Mouse (Mus musculus): ENCODE results near the gene L2hgdh.

- TF ChIP-seq TAL1 (IDR thresholded peaks at IDR 0.05; ENCODE audit: low read length) (no peak), GATA1 (IDR thresholded peaks at IDR 0.05; ENCODE audit: low read length) (no peak)
Measured at GRCm38 (mm10) chr12:69766185-69766904, 41.7 kb upstream of the L2hgdh start.

Measured in erythroblast, embryonic 14.5 days (primary cell).